Mouse (Mus musculus): ENCODE measurements around the gene Srsf6. TPM values are rescaled to one million over a fixed set of nuclear protein-coding genes. Genes with fewer than 3 reads are reported as not detected.
A peak's percentile ranks its signal among the peaks of the same experiment; 100 is the strongest.

Srsf6 gene
- total and polyA plus RNA-seq, 3 experiments, result 48.0 to 68.3 (median 61.2) TPM

DNA sequence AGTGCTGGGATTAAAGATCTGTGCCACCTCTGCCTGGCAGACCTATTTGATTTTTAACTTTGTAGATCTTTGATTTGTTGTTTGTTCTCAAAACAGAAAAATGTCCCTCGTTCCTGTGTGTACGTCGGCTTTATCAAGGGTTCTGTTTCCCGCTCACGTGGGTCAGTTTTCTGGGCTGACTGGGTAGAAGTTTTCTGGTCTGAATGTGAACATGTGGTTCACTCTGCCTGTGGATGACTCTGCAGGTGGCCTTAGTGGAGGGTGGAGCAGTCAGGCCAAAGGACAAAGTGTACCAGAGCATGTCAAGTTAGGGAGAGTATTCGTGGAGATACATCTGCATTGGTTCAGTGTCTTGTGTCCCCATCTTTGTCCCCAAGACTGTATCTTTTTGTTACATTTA lies 53.1 kb downstream of the Srsf6 start:
- no peaks in the 10 kb centered on the region for H3K27me3 ChIP-seq (ENCODE audit: control insufficient read depth, insufficient read depth, low read length)
- H3K79me2 ChIP-seq (replicated peaks; ENCODE audit: control insufficient read depth, insufficient read depth, low read length), result no peaks in the 10 kb centered on the region
- H3K4me1 ChIP-seq (ENCODE audit: control insufficient read depth, insufficient read depth, low read length), result no peaks in the 10 kb centered on the region
- H3K36me3 ChIP-seq (ENCODE audit: control insufficient read depth, insufficient read depth, low read length), result no peaks in the 10 kb centered on the region
- H3K27ac ChIP-seq, result no peak overlapping the region
- WGBS, result 77% methylated on average over 6 of the region's 6 CpGs
- DNase-seq, result no peak
- intact Hi-C loops (cut with DNase I), result no loop called here
- TF ChIP-seq POLR2A (IDR thresholded peaks at IDR 0.05; ENCODE audit: insufficient read depth, low read depth, low read length), result no peak
- TF ChIP-seq EP300 (IDR thresholded peaks at IDR 0.05; ENCODE audit: insufficient read depth, low read depth, low read length), result no peak
- no peak for TF ChIP-seq CTCF (IDR thresholded peaks at IDR 0.05)
- no peak overlapping the region for H3K4me3 ChIP-seq
- H3K9ac ChIP-seq (ENCODE audit: low read depth, low read length), result no peak overlapping the region

DNA sequence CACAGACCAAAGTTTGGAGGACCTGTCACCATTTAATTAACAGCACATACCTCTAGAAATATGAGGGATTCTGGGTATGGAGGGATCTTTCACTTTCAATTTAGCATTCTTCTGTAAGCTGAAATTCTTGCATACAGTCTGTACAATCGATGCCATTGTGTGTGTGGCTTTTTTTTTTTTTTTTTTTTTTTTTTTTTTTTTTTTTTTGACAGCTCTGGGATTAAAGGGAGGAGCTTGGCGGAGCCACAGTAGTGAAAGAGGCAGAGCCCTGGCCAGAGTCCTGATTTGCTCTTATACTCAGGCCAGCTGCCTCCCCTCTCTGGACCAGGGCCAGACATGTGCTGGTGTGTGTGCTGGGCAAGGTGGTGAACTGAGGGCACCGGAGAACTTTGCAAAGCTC lies 54.6 kb downstream of the Srsf6 start:
- DNase-seq, result peak; percentile 46 to 58
- Histone ChIP-seq H3K4me1 (ENCODE audit: control insufficient read depth, insufficient read depth, low read length) (no peaks in the 10 kb centered on the region), H3K27me3 (ENCODE audit: control insufficient read depth, insufficient read depth, low read length) (no peaks in the 10 kb centered on the region), H3K9ac (ENCODE audit: low read depth, low read length) (no peak overlapping the region), H3K4me3 (no peak overlapping the region), H3K36me3 (ENCODE audit: control insufficient read depth, insufficient read depth, low read length) (no peaks in the 10 kb centered on the region), H3K27ac (no peak overlapping the region), H3K79me2 (replicated peaks; ENCODE audit: control insufficient read depth, insufficient read depth, low read length) (no peaks in the 10 kb centered on the region)
- no peak for TF ChIP-seq CTCF (IDR thresholded peaks at IDR 0.05)
- no peak for TF ChIP-seq EP300 (IDR thresholded peaks at IDR 0.05; ENCODE audit: insufficient read depth, low read depth, low read length)
- no peak for TF ChIP-seq POLR2A (IDR thresholded peaks at IDR 0.05; ENCODE audit: insufficient read depth, low read depth, low read length)
- intact Hi-C loops (cut with DNase I), result no loop called here
- WGBS, result 19% methylated on average over 3 of the region's 3 CpGs

Other genes starting within 250 kb of the Srsf6 start
- gene L3mbtl1, start 11.9 kb downstream of the Srsf6 start, total RNA-seq (2021), result under 1 TPM in 1 of 2 experiments, not detected in 1; 0.65 TPM
- gene L3mbtl1, start 11.9 kb downstream of the Srsf6 start, polyA plus RNA-seq (2012; rRNA removed), result 0.10 TPM in 1 of 2 replicates, not detected in the other
- not detected for gene Sgk2, start 55.8 kb downstream of the Srsf6 start, total RNA-seq (2021)
- gene Sgk2, start 55.8 kb downstream of the Srsf6 start, polyA plus RNA-seq (2012; rRNA removed), result not detected in 2 replicates
- gene Ift52, start 85.8 kb downstream of the Srsf6 start, total RNA-seq (2021), result 10 to 100 TPM; 19.5 to 22.1 TPM
- gene Ift52, start 85.8 kb downstream of the Srsf6 start, polyA plus RNA-seq (2012; rRNA removed), result 16.5 and 22.2 TPM in 2 replicates
- gene Mybl2, start 123.2 kb downstream of the Srsf6 start, total RNA-seq (2021), result under 1 TPM; 0.16 to 0.41 TPM
- gene Mybl2, start 123.2 kb downstream of the Srsf6 start, polyA plus RNA-seq (2012; rRNA removed), result 0.18 and 0.56 TPM in 2 replicates
- gene Gtsf1l, start 156.3 kb downstream of the Srsf6 start, total RNA-seq (2021), result not detected
- 0.68 TPM in 1 of 2 replicates, not detected in the other for gene Gtsf1l, start 156.3 kb downstream of the Srsf6 start, polyA plus RNA-seq (2012; rRNA removed)